Mouse (Mus musculus) forebrain, embryonic 15.5 days (tissue): Measurements from ENCODE around the gene Rxfp2. TPM values are rescaled to one million over a fixed set of nuclear protein-coding genes. Genes with fewer than 3 reads are reported as not detected.

Experiments used
- ATAC-seq: fragments of 200-750 bp; cut with Nextera tagmentation; replicated peaks from 2 replicates; pipeline ENCODE4 v1.8.0; 2017; ENCODE audit warnings: mild to moderate bottlenecking, moderate TSS enrichment, moderate library complexity
- H3K27ac ChIP-seq: fragments of 300-500 bp; sonication (generic); replicated peaks from 2 replicates; pipeline ENCODE4 v1.5.1; 2015; ENCODE audit warnings: mild to moderate bottlenecking, inconsistent platforms
- H3K27me3 ChIP-seq: fragments of 300-500 bp; sonication (generic); 2 replicates; pipeline ENCODE4 v1.6.1; 2015; ENCODE audit warnings: inconsistent platforms
- H3K36me3 ChIP-seq: fragments of 300-500 bp; sonication (generic); 2 replicates; pipeline ENCODE4 v1.6.1; 2015; ENCODE audit warnings: mild to moderate bottlenecking, inconsistent platforms
- H3K4me1 ChIP-seq: fragments of 300-500 bp; sonication (generic); 2 replicates; pipeline ENCODE4 v1.6.1; 2015; ENCODE audit warnings: inconsistent platforms
- H3K4me2 ChIP-seq: fragments of 300-500 bp; sonication (generic); replicated peaks from 2 replicates; pipeline ENCODE4 v1.6.1; 2015; ENCODE audit warnings: mild to moderate bottlenecking, inconsistent platforms
- H3K4me3 ChIP-seq: fragments of 300-500 bp; sonication (generic); 2 replicates; pipeline ENCODE4 v1.5.1; 2015; ENCODE audit warnings: mild to moderate bottlenecking, inconsistent platforms
- H3K9ac ChIP-seq: fragments of 300-500 bp; sonication (generic); replicated peaks from 2 replicates; pipeline ENCODE4 v1.6.1; 2015; ENCODE audit warnings: mild to moderate bottlenecking, inconsistent platforms
- H3K9me3 ChIP-seq: fragments of 300-500 bp; sonication (generic); 2 replicates; pipeline ENCODE4 v1.6.1; 2016; ENCODE audit warnings: inconsistent platforms
- WGBS: fragments of 180-500 bp; shearing (Covaris S2); methylation state at CpG from one replicate; pipeline ENCODE4 v1.1.7; 2015; ENCODE audit warnings: mixed read lengths; 5-methylcytosine and 5-hydroxymethylcytosine counted together
- polyA plus RNA-seq: library from polyadenylated mRNA; unstranded; fragments of >200 nt; fragmentation: Nextera tagmentation; extraction: Ambion mirVana; gene quantifications from 2 replicates; pipeline ENCODE4 v1.2.1, GENCODE M21; 2015

Gene Rxfp2
- polyA plus RNA-seq, 1 experiment from 2014 or later = 0.60 TPM

DNA sequence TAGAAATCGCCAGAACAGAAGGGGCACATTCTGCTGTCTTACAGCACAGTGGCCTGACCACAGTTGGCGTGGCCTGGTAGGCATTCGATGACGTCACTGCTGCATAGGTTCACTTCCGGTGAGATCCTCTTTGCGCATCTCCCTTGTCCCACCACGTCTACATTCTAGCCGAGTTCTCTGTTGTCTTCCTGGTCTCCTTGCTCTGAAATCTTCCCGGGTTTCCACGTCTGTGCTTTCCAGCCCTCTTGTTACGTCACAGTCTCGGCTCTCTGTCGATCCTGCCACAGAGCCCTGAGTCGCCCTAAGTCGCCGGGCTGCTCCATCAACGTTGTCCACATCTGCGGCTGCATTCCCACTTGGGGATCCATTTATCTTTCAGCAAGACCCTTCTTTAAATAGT is 4.1 kb downstream of the Rxfp2 start:
- WGBS = 87% methylated on average over 18 of the region's 18 CpGs
- no peak overlapping the region for H3K27ac ChIP-seq
- no peaks in the 10 kb centered on the region for H3K36me3 ChIP-seq
- no peak overlapping the region for H3K9ac ChIP-seq
- peaks cover 4% of the 10 kb centered on the region for H3K4me1 ChIP-seq
- H3K4me2 ChIP-seq = no peak overlapping the region
- no peaks in the 10 kb centered on the region for H3K9me3 ChIP-seq
- no peak for ATAC-seq
- no peaks in the 10 kb centered on the region for H3K27me3 ChIP-seq
- no peak overlapping the region for H3K4me3 ChIP-seq

DNA sequence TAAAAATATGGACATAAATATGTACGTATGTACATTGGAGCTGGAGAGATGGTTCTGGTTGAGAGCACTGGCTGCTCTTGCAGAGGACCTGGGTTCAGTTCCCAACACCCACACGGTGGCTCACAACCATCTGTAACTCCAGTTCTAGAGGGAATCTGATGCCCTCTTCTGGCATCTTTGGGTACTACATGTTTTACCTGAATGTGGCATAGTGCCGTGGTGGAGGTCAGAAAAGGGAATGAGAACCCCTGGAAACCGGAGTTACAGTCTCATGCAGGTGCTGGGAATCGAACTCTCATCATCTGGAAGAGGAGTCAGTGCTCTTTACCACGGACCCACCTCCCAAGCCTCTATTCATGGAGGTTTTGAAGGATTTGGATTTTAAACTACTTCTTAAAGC is 5.0 kb downstream of the Rxfp2 start:
- H3K27me3 ChIP-seq = no peaks in the 10 kb centered on the region
- H3K9ac ChIP-seq = no peak overlapping the region
- no peaks in the 10 kb centered on the region for H3K9me3 ChIP-seq
- no peaks in the 10 kb centered on the region for H3K36me3 ChIP-seq
- H3K4me3 ChIP-seq = no peak overlapping the region
- H3K4me2 ChIP-seq = no peak overlapping the region
- peaks cover 4% of the 10 kb centered on the region for H3K4me1 ChIP-seq
- WGBS = 96% methylated on average over 6 of the region's 6 CpGs
- ATAC-seq = no peak
- no peak overlapping the region for H3K27ac ChIP-seq

DNA sequence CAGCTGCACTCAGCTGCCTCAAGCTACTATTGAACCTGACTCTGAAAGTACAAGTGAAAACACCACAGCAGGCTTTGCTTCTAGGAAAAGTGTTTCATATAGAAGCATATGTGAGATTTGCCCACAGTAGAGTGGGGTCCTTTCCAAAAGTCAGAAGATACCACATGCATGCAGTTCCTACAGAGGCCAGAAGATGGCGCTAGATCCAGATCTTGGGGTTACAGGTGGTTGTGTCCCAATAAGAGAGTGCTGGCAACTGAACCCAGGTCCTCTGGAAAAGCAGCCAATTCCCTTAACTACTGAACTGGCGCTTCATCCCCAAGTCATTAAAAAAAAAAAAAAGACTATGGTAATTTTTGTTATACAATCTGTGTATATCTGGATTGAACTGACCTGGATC is 5.7 kb downstream of the Rxfp2 start:
- Histone ChIP-seq H3K9ac (no peak overlapping the region), H3K36me3 (no peaks in the 10 kb centered on the region), H3K4me3 (no peak overlapping the region), H3K27ac (no peak overlapping the region), H3K4me2 (no peak overlapping the region), H3K27me3 (no peaks in the 10 kb centered on the region), H3K9me3 (no peaks in the 10 kb centered on the region), H3K4me1 (peaks cover 4% of the 10 kb centered on the region)
- no peak for ATAC-seq
- WGBS = 77% methylated on average over 2 of the region's 2 CpGs

DNA sequence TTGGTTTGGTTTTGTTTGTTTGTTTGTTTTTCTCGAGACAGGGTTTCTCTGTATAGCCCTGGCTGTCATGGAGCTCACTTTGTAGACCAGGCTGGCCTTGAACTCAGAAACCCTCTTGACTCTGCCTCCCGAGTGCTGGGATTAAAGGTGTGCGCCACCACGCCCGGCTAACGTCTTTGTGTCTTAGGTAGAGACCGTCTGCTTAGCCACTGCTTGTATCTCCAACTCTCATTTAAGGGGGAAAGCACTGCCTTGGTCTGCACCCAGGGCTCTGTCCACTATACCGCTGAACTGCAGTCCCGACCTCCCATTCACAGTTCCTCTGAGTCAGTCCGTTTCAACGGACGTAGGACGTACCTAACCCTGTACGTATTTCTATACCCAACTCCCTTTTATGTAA is 6.4 kb downstream of the Rxfp2 start:
- Histone ChIP-seq H3K36me3 (no peaks in the 10 kb centered on the region), H3K27me3 (no peaks in the 10 kb centered on the region), H3K4me1 (peaks cover 4% of the 10 kb centered on the region), H3K9me3 (no peaks in the 10 kb centered on the region), H3K27ac (no peak overlapping the region), H3K4me3 (no peak overlapping the region), H3K4me2 (no peak overlapping the region), H3K9ac (no peak overlapping the region)
- ATAC-seq = no peak
- WGBS = 92% methylated on average over 14 of the region's 14 CpGs

DNA sequence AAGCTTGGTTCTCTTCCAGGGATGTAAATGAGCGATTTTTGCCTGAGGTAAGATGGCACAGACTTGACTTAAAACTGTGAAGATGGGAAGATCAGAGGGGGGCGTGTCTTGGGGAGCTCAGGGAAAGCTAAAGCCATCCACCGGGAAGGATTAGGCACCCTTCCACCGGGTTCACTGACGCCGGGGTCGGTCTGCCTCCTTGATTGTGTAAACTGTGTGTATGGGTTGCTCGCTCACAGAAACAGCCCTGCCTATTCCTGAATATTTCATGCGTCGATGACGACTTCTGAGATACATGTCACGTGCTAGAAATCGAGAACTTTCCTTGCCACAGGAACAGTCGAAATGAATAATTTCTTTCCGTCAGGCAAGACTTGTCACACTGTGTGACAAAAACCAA is 6.9 kb downstream of the Rxfp2 start:
- ATAC-seq = no peak
- Histone ChIP-seq H3K27me3 (no peaks in the 10 kb centered on the region), H3K9me3 (no peaks in the 10 kb centered on the region), H3K4me1 (peaks cover 4% of the 10 kb centered on the region), H3K27ac (no peak overlapping the region), H3K4me3 (no peak overlapping the region), H3K4me2 (no peak overlapping the region), H3K36me3 (no peaks in the 10 kb centered on the region), H3K9ac (no peak overlapping the region)
- 84% methylated on average over 15 of the region's 15 CpGs for WGBS

DNA sequence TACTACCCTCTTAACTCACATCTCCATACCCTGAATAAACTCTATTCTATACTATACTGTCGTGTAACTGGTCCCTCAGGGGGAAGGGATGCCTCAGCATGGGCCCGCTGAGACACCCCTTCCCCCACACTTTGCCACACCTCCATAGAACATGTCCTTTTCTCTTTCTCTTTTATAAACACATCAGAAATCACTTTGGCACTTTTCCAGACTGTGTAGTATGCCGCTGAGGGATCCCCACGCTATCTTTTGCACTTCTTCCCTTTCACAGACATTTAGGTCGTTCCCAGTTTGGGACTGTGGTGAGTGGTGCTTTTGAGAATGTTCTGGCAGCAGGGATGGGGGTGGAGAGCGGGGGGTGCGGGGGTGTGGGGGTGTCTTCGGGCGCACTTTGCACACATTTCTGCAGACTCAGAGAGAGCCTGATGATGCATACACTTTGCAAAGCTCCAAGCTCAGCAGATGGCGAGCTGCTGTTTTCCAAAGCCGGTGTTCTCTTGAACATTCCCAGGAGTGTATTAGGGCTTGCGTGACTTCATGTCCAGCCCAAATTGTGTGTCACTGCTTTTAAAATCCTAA is 8.1 kb downstream of the Rxfp2 start:
- no peaks in the 10 kb centered on the region for H3K27me3 ChIP-seq
- H3K4me1 ChIP-seq = no peaks in the 10 kb centered on the region
- H3K9me3 ChIP-seq = no peaks in the 10 kb centered on the region
- H3K36me3 ChIP-seq = no peaks in the 10 kb centered on the region
- H3K4me3 ChIP-seq = no peak overlapping the region
- H3K4me2 ChIP-seq = no peak overlapping the region
- H3K9ac ChIP-seq = no peak overlapping the region
- no peak for ATAC-seq
- H3K27ac ChIP-seq = no peak overlapping the region
- WGBS = 77% methylated on average over 12 of the region's 12 CpGs

DNA sequence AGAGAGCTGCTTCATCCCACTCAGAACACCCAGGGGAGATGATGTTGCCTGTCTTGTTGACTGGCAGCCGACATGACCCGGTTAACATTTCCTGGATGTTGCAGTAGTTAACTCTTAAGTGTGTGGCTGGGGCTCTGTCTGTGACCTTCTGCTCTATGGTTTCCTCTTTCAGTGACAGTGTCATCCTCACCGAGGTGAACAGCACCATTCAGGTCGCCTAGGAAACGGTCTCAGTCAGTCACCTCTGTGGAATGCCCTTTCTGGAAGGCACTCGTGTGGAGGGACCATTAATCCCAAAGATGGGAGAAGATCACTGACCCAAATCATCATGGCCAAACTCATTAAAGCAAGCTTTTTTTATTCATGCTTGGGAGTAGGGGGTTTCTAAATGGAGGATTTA is 12.7 kb downstream of the Rxfp2 start:
- no peak overlapping the region for H3K4me3 ChIP-seq
- H3K27me3 ChIP-seq = no peaks in the 10 kb centered on the region
- H3K9ac ChIP-seq = no peak overlapping the region
- WGBS = 46% methylated on average over 6 of the region's 6 CpGs
- no peak overlapping the region for H3K4me2 ChIP-seq
- no peak for ATAC-seq
- H3K4me1 ChIP-seq = peaks cover 5% of the 10 kb centered on the region; the same call in 1 of the 2 replicates
- H3K27ac ChIP-seq = no peak overlapping the region
- H3K36me3 ChIP-seq = no peaks in the 10 kb centered on the region
- H3K9me3 ChIP-seq = no peaks in the 10 kb centered on the region

DNA sequence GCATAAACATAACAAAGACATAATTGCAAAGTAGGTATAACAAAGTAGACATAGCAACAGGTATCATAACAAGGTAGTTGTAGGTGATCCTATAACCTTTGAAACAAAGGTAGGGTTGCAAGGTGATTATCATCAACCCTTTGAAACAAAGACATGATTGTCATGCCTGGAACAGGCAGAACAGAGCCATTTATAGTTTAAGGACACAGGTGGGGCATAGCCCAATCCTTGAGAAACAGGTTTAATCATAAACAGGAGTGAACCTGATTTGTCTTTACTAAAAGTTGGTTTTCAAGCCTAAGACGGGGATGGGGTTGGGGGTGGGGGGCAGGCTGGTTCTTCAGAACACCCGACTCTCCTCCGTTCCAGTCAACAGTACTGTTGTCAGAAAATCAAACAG is 13.2 kb downstream of the Rxfp2 start:
- peaks cover 5% of the 10 kb centered on the region; the same call in 1 of the 2 replicates for H3K4me1 ChIP-seq
- no peaks in the 10 kb centered on the region for H3K27me3 ChIP-seq
- H3K9ac ChIP-seq = no peak overlapping the region
- H3K4me3 ChIP-seq = no peak overlapping the region
- no peak overlapping the region for H3K4me2 ChIP-seq
- no peak overlapping the region for H3K27ac ChIP-seq
- no peak for ATAC-seq
- no peaks in the 10 kb centered on the region for H3K36me3 ChIP-seq
- no peaks in the 10 kb centered on the region for H3K9me3 ChIP-seq
- WGBS = 74% methylated on average over 3 of the region's 3 CpGs

DNA sequence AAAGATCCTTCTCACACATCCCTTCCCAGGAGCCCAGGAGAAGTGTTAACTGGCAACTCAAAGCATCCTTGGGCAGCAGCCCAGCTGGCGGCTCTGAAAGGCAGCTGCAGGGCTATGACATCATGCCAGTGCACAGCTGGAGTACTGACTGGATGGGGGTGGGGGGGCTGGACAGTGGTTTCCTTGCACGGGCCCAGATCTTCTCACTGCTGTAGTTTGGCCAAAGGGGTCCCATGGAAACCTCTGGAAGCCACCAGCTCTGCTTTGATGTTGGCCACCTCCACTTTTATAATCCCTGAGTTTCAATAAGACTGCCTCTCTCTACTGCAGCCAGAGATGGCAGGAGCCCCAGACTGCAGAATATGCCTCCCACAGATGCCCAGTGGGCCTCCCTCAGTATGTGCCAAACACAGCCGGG is 13.6 kb downstream of the Rxfp2 start:
- Histone ChIP-seq H3K4me3 (no peak overlapping the region), H3K4me1 (peaks cover 5% of the 10 kb centered on the region; the same call in 1 of the 2 replicates), H3K36me3 (no peaks in the 10 kb centered on the region), H3K9ac (no peak overlapping the region), H3K27me3 (no peaks in the 10 kb centered on the region), H3K27ac (no peak overlapping the region), H3K9me3 (no peaks in the 10 kb centered on the region), H3K4me2 (no peak overlapping the region)
- WGBS = 29% methylated on average over 3 of the region's 3 CpGs
- ATAC-seq = no peak

DNA sequence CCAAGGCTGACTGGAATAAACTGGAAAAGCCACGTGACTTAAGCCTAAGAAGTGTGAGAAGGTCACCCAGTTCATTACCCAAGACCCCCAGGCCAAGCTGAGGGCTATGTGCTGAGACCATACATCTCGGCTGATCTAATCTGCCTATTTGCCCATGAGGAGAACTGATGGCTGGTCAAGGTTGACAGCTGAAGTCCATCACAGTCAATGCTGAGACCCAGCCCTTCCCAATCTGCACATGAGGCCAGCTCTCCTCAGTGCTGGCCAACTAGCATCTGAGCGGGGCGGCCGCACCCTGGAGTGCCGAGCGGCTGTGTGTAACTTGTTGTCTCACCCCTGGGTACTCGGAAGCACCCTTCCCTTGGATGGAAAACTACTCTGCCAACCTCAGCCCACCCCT is 17.8 kb downstream of the Rxfp2 start:
- Histone ChIP-seq H3K27me3 (no peaks in the 10 kb centered on the region), H3K36me3 (no peaks in the 10 kb centered on the region), H3K4me3 (no peak overlapping the region), H3K9me3 (no peaks in the 10 kb centered on the region), H3K4me1 (peaks cover 5% of the 10 kb centered on the region; the same call in 1 of the 2 replicates), H3K27ac (no peak overlapping the region), H3K4me2 (no peak overlapping the region), H3K9ac (no peak overlapping the region)
- ATAC-seq = no peak
- whole genome bisulfite sequencing = 84% methylated on average over 8 of the region's 8 CpGs

DNA sequence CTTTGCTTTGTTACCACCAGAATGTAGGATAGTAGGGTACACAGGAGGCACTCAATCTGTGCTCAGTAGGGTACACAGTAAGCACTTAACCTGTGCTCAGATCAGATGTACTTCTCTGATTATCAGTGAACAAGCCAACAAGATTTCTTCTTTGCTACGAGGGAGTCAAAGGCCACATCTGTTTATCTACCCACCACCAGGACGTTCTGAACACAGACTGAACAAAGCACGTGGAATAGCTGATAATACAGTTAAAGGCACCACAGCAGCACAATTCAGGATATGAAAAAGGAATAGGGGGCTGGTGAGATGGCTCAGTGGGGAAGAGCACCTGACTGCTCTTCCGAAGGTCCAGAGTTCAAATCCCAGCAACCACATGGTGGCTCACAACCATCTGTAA is 18.4 kb downstream of the Rxfp2 start:
- Histone ChIP-seq H3K36me3 (no peaks in the 10 kb centered on the region), H3K27ac (no peak overlapping the region), H3K9me3 (no peaks in the 10 kb centered on the region), H3K27me3 (no peaks in the 10 kb centered on the region), H3K4me3 (no peak overlapping the region), H3K9ac (no peak overlapping the region), H3K4me2 (no peak overlapping the region), H3K4me1 (peaks cover 5% of the 10 kb centered on the region; the same call in 1 of the 2 replicates)
- 78% methylated on average over 4 of the region's 4 CpGs for WGBS
- no peak for ATAC-seq

DNA sequence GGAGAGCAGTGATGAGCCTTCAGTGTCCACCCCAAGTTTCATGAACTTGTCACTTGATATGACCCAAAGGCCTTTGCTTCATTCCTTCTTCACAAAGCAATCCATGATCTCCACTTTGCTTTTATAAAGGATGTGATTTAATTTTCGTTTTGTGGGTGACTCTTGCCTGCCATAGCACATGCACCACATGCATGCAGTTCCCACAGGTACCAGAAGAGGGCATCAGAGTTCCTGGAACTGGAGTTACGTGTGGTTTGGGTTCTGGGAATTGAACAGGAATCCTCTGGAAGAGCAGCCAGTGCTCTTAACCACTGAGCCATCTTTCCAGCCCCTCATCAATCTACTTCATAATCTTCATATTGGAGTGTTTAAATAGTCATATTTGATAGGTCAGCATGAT is 26.1 kb downstream of the Rxfp2 start:
- no peak overlapping the region for H3K4me2 ChIP-seq
- H3K27me3 ChIP-seq = no peaks in the 10 kb centered on the region
- no peaks in the 10 kb centered on the region for H3K36me3 ChIP-seq
- no peak overlapping the region for H3K27ac ChIP-seq
- H3K9me3 ChIP-seq = no peaks in the 10 kb centered on the region
- H3K9ac ChIP-seq = no peak overlapping the region
- 68% methylated on average over 2 of the region's 2 CpGs for WGBS
- no peaks in the 10 kb centered on the region for H3K4me1 ChIP-seq
- no peak overlapping the region for H3K4me3 ChIP-seq
- no peak for ATAC-seq

DNA sequence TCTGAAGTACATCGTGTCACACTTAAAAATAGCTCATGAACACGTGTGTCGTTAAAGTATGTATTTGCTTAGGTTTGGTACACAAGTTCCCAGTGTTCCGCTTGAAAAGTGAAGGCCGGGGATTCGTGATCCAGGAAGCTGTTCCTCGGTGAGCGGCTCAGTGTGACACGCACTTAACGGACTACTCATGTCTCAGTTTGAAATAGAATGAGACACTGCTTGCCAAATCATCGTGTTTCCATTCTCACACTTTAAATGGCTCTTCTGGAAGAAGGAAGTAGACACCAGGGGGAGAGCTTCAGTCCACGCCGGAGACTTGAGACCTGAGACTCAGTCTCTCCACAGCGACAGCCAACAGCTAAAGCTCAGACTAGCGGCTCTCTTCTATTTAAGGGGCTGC is 28.0 kb downstream of the Rxfp2 start:
- WGBS = 80% methylated on average over 15 of the region's 15 CpGs
- Histone ChIP-seq H3K36me3 (no peaks in the 10 kb centered on the region), H3K4me2 (no peak overlapping the region), H3K27me3 (no peaks in the 10 kb centered on the region), H3K9me3 (no peaks in the 10 kb centered on the region), H3K4me3 (no peak overlapping the region), H3K9ac (no peak overlapping the region), H3K4me1 (no peaks in the 10 kb centered on the region), H3K27ac (no peak overlapping the region)
- no peak for ATAC-seq
